Mouse (Mus musculus): ENCODE results near the gene Snn. TPM values are rescaled to one million over a fixed set of nuclear protein-coding genes. Genes with fewer than 3 reads are reported as not detected.

The Snn gene
- polyA plus RNA-seq, 1 experiment from 2014 or later = 31.0 TPM

DNA sequence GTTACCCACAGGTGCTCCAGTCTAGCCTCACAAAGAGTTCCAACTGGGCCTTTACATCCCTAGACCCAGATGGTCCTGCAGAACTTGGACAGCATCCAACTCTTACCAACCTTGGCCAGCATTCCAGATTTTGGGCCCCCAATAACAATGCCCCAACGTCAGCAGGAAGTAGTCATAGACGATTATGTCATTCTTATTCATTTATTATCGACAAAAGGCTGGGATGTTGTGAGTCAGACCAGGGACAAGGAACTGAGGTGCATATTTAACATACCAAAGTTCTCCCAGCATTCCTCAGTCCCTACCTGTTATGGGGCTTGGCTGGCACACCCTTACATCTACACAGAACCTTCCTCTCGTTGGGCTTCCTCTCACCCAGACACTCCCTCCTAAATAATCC, 44.4 kb upstream of the Snn start:
- Histone ChIP-seq H3K9me3 (replicated peaks; ENCODE audit: low read length) (no peaks in the 10 kb centered on the region), H3K4me2 (ENCODE audit: low read length) (no peak overlapping the region), H3K4me1 (replicated peaks; ENCODE audit: insufficient read depth, low read length) (peaks cover 10% of the 10 kb centered on the region; the same call in 1 of the 2 replicates), H3K27me3 (ENCODE audit: insufficient read depth, low read length) (no peaks in the 10 kb centered on the region), H3K36me3 (ENCODE audit: insufficient read depth, low read length) (no peaks in the 10 kb centered on the region), H3K27ac (no peak overlapping the region), H3K4me3 (replicated peaks; ENCODE audit: low read depth, low read length) (no peak overlapping the region), H3K9ac (ENCODE audit: low read depth, low read length) (no peak overlapping the region)
- DNase-seq (ENCODE audit: low spot score) = no peak
- 71% methylated on average over 4 of the region's 4 CpGs for WGBS
- TF ChIP-seq CTCF (IDR thresholded peaks at IDR 0.05; ENCODE audit: low read depth) = no peak
- ATAC-seq (replicated peaks; ENCODE audit: low FRiP score, low read depth) = no peak

DNA sequence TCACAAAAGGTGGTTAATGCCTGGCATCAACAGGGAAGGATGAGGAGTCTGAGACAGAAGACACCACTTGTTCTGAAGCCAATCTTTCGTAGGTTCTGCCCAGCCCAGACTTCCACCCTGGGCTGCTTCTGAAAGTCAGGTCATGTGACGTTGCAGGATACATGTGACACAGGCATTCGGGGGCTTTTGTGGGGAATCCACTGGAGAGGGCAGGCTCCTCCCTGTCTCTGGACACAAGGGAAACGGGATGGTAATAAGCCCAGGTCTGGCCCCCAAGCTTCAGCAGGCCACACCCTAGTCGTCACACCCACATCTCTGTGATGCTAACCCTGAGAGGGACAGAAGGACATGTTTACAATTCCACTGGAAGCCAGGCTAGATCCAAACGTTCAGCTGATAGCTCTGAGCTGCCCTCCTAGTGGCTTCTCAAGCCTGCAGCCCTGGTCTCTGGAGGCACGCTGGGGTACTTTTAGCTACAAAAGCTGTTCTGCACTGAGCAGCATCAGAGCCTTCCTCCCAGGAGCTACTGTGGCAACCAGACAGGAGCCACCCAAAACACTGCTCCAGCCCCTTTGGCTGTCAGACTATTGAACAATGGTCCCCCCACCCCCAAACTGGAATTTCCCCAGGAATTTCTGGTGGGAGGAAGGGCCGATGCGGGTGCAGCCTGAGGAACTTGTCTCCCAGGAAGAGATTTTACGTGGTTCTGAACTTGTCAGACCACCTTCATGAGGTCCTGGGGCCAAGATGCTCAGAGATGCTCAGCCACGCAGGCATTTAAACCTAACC, 42.7 kb upstream of the Snn start:
- Histone ChIP-seq H3K4me3 (replicated peaks; ENCODE audit: low read depth, low read length) (no peak overlapping the region), H3K27ac (no peak overlapping the region), H3K4me1 (replicated peaks; ENCODE audit: insufficient read depth, low read length) (no peaks in the 10 kb centered on the region; the same call in 1 of the 2 replicates), H3K4me2 (ENCODE audit: low read length) (no peak overlapping the region), H3K9me3 (replicated peaks; ENCODE audit: low read length) (no peaks in the 10 kb centered on the region), H3K27me3 (ENCODE audit: insufficient read depth, low read length) (no peaks in the 10 kb centered on the region), H3K36me3 (ENCODE audit: insufficient read depth, low read length) (no peaks in the 10 kb centered on the region), H3K9ac (ENCODE audit: low read depth, low read length) (no peak overlapping the region)
- DNase-seq (ENCODE audit: low spot score) (peak; percentile 53), ATAC-seq (replicated peaks; ENCODE audit: low FRiP score, low read depth) (peak; percentile 55; the same call in 1 of the 2 replicates)
- 43% methylated on average over 11 of the region's 11 CpGs for WGBS
- TF ChIP-seq CTCF (IDR thresholded peaks at IDR 0.05; ENCODE audit: low read depth) = no peak

DNA sequence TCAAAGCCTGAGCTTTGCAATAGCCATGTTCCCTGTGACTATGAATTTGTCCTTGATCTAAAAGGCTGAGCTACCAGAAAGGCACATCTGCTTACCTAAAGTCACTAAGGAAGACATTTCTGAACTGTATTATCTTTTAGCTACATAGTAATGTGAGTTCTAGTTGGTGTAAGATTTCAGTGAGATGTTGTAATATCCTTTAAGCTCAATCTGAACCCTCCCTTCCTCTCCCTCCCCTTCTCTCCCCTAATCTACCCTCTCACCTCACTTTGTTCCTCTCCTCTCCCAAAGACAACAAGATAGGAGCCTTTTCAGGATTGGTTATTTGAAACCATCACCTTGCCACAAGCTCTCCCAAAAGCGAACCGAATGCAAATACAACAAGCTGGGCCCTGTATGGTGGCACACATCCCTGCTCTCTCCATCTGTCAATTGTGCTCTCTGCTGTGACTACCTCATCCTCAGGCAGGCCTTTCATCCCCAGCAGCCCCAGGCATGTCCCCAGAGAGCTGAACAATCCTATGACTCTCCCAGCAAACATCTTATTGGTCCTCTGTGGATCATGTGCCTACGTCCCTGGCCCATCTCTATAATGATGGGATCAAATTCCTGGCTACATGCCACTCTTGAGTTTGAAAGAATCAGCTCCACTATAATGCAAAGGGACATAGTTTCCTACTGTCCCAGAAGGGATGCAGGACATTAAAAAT, 39.2 kb upstream of the Snn start:
- 52% methylated on average over 3 of the region's 3 CpGs for WGBS
- ATAC-seq (replicated peaks; ENCODE audit: low FRiP score, low read depth) = no peak; the same call in 1 of the 2 replicates
- H3K27me3 ChIP-seq (ENCODE audit: insufficient read depth, low read length) = no peaks in the 10 kb centered on the region
- H3K36me3 ChIP-seq (ENCODE audit: insufficient read depth, low read length) = no peaks in the 10 kb centered on the region
- H3K9me3 ChIP-seq (replicated peaks; ENCODE audit: low read length) = no peaks in the 10 kb centered on the region
- H3K27ac ChIP-seq = no peak overlapping the region
- no peak overlapping the region for H3K9ac ChIP-seq (ENCODE audit: low read depth, low read length)
- H3K4me1 ChIP-seq (replicated peaks; ENCODE audit: insufficient read depth, low read length) = no peaks in the 10 kb centered on the region; the same call in 1 of the 2 replicates
- no peak overlapping the region for H3K4me2 ChIP-seq (ENCODE audit: low read length)
- no peak for DNase-seq (ENCODE audit: low spot score)
- TF ChIP-seq CTCF (IDR thresholded peaks at IDR 0.05; ENCODE audit: low read depth) = no peak
- H3K4me3 ChIP-seq (replicated peaks; ENCODE audit: low read depth, low read length) = no peak overlapping the region

DNA sequence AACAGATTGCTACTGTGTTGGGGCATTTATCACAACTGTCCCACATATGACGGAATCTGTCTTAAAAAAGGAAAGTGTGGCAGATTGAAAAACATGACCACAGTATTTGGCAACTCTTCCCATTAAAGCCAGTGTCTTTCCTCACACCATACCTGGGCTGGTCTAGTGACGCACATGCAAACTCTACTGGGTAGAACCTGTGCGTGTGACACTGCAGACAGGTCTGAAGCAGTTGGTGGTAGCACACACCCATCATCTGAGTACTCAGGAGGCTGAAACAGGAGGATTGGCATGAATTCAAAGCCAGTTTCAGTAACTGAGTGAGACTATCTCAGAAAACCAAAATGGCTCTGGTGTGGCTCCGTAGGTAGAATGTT, 38.6 kb upstream of the Snn start:
- TF ChIP-seq CTCF (IDR thresholded peaks at IDR 0.05; ENCODE audit: low read depth) = no peak
- H3K9me3 ChIP-seq (replicated peaks; ENCODE audit: low read length) = no peaks in the 10 kb centered on the region
- no peak overlapping the region for H3K4me2 ChIP-seq (ENCODE audit: low read length)
- no peaks in the 10 kb centered on the region for H3K27me3 ChIP-seq (ENCODE audit: insufficient read depth, low read length)
- H3K4me3 ChIP-seq (replicated peaks; ENCODE audit: low read depth, low read length) = no peak overlapping the region
- ATAC-seq (replicated peaks; ENCODE audit: low FRiP score, low read depth) (no peak), DNase-seq (ENCODE audit: low spot score) (no peak)
- WGBS = 84% methylated on average over 4 of the region's 4 CpGs
- no peaks in the 10 kb centered on the region for H3K36me3 ChIP-seq (ENCODE audit: insufficient read depth, low read length)
- H3K27ac ChIP-seq = no peak overlapping the region
- H3K4me1 ChIP-seq (replicated peaks; ENCODE audit: insufficient read depth, low read length) = no peaks in the 10 kb centered on the region; the same call in 1 of the 2 replicates
- H3K9ac ChIP-seq (ENCODE audit: low read depth, low read length) = no peak overlapping the region

DNA sequence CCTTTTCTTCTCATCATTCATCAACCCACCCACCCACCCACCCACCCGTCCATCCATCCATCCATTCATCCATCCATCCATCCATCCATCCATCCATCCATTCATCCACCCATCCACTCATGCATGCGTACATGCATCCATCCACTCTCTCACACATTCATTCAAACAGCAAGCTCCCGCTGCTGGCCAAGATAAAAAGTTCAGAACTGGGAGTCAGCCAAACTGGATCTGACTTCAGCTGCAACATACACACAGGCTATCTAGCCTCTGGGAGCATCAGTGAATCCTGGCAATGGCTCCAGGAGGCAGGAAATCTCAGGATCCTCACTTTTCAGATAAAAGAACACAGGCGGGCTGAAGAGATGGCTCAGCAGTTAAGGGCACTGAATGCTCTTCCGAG, 37.1 kb upstream of the Snn start:
- no peak for ATAC-seq (replicated peaks; ENCODE audit: low FRiP score, low read depth)
- H3K4me1 ChIP-seq (replicated peaks; ENCODE audit: insufficient read depth, low read length) = no peaks in the 10 kb centered on the region
- no peak for DNase-seq (ENCODE audit: low spot score)
- no peaks in the 10 kb centered on the region for H3K9me3 ChIP-seq (replicated peaks; ENCODE audit: low read length)
- no peaks in the 10 kb centered on the region for H3K36me3 ChIP-seq (ENCODE audit: insufficient read depth, low read length)
- no peak overlapping the region for H3K4me3 ChIP-seq (replicated peaks; ENCODE audit: low read depth, low read length)
- no peak overlapping the region for H3K9ac ChIP-seq (ENCODE audit: low read depth, low read length)
- H3K27me3 ChIP-seq (ENCODE audit: insufficient read depth, low read length) = no peaks in the 10 kb centered on the region
- no peak overlapping the region for H3K4me2 ChIP-seq (ENCODE audit: low read length)
- 85% methylated on average over 5 of the region's 5 CpGs for WGBS
- H3K27ac ChIP-seq = no peak overlapping the region
- no peak for TF ChIP-seq CTCF (IDR thresholded peaks at IDR 0.05; ENCODE audit: low read depth)

DNA sequence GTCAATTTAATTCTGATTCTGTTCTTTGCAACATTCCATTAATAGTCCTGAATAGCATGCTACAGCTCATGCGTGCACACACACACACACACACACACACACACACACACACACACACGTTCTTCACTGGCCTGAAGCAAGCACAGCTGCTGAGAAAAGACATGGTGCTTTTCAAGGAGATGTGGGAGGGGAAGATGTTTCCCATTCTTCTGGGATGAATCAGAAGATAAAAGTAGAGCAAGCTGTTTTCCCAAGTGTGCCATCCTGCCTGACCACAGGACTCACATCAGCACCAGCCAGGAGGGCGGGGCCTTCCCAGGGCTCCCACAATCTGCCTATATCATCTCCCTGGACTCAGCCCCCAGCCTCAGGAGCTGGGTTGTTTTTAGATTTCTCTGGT, 35.9 kb upstream of the Snn start:
- H3K27ac ChIP-seq = 0 out of 2 replicates have a peak overlapping the region, but pooled peaks have one; percentile 14
- DNase-seq (ENCODE audit: low spot score) (peak; percentile 42), ATAC-seq (replicated peaks; ENCODE audit: low FRiP score, low read depth) (peak; percentile 33; the same call in 1 of the 2 replicates)
- no peaks in the 10 kb centered on the region for H3K9me3 ChIP-seq (replicated peaks; ENCODE audit: low read length)
- no peaks in the 10 kb centered on the region for H3K4me1 ChIP-seq (replicated peaks; ENCODE audit: insufficient read depth, low read length)
- H3K4me3 ChIP-seq (replicated peaks; ENCODE audit: low read depth, low read length) = no peak overlapping the region
- TF ChIP-seq CTCF (IDR thresholded peaks at IDR 0.05; ENCODE audit: low read depth) = no peak
- H3K27me3 ChIP-seq (ENCODE audit: insufficient read depth, low read length) = no peaks in the 10 kb centered on the region
- H3K4me2 ChIP-seq (ENCODE audit: low read length) = no peak overlapping the region
- WGBS = 70% methylated on average over 3 of the region's 3 CpGs
- no peaks in the 10 kb centered on the region for H3K36me3 ChIP-seq (ENCODE audit: insufficient read depth, low read length)
- H3K9ac ChIP-seq (ENCODE audit: low read depth, low read length) = no peak overlapping the region
